ENCODE assay signal across 16 mouse cellular contexts in the genomic region with DNA sequence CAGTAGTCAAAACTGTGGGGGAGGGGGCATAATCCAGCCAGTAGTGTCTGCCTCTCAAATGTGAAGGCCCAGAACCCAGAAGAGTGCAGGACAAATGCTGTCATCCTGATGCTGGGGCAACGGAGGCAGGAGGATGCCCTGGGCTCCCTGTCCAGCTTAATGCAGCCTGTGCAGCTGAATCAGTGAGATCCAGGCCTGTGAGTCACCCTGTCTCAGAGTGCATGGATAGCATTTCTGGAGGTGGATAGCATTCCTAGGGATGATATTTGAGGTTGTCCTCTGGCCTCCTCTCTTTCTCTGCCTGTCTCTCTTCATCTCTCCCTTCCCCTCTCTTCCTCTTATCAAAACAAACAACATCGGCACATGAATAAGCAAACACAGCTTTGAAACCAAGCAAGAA.
"Had no signal": no experiment of that assay in that cellular context is flagged by ENCODE, and none has a peak within 500 bp of the region (broad histone marks: within the 10 kb centered on the region; RNA-seq: fewer than 3 reads in every experiment).

No protein-coding gene starts in this region.

- H3K27me3 ChIP-seq: midbrain, embryonic 15.5 days; neural tube, embryonic 13.5 days had no signal

- DNase-seq: kidney, postnatal 10 days; kidney, postnatal 4 days; lung, adult 2 months; lung, postnatal 36 days; right cerebral cortex, postnatal 25 days; thymus, adult 2 months; thymus, postnatal 25 days had no signal

- H3K4me3 ChIP-seq: layer of hippocampus, adult 2 months; left cerebral cortex, adult 2 months; limb, embryonic 10.5 days; liver, embryonic 15.5 days; midbrain, embryonic 15.5 days; neural tube, embryonic 13.5 days had no signal

- H3K9ac ChIP-seq: liver, embryonic 15.5 days; midbrain, embryonic 15.5 days; neural tube, embryonic 13.5 days had no signal

- H3K4me1 ChIP-seq: liver, embryonic 15.5 days had no signal

- H3K27ac ChIP-seq: layer of hippocampus, adult 2 months; left cerebral cortex, adult 2 months; limb, embryonic 10.5 days; liver, embryonic 15.5 days; midbrain, embryonic 15.5 days; neural tube, embryonic 13.5 days; stomach, postnatal 0 days had no signal

- H3K36me3 ChIP-seq: limb, embryonic 10.5 days; liver, embryonic 15.5 days; midbrain, embryonic 15.5 days; neural tube, embryonic 13.5 days had no signal

- ATAC-seq: lung, postnatal 0 days; midbrain, embryonic 15.5 days had no signal

- H3K9me3 ChIP-seq: limb, embryonic 10.5 days; liver, embryonic 15.5 days; midbrain, embryonic 15.5 days; neural tube, embryonic 13.5 days had no signal

- H3K4me2 ChIP-seq: liver, embryonic 11.5 days; liver, embryonic 15.5 days; midbrain, embryonic 15.5 days; neural tube, embryonic 13.5 days had no signal
